Mouse (Mus musculus) neural tube, embryonic 14.5 days (tissue): ENCODE data around the gene Ubtd2. TPM values are rescaled to one million over a fixed set of nuclear protein-coding genes. Genes with fewer than 3 reads are reported as not detected.
A peak's percentile ranks its signal among the peaks of the same experiment; 100 is the strongest.

Experiments used
- ATAC-seq: fragments of 200-750 bp; cut with Nextera tagmentation; 2 replicates; pipeline ENCODE4 v1.8.0; 2017; ENCODE audit warnings: low read depth, mild to moderate bottlenecking, moderate TSS enrichment, moderate library complexity
- H3K27ac ChIP-seq: fragments of 300-500 bp; sonication (generic); 2 replicates; pipeline ENCODE4 v1.5.1; 2014; ENCODE audit warnings: low read depth, mild to moderate bottlenecking, control low read depth, low read length, moderate library complexity, mixed read lengths
- H3K27me3 ChIP-seq: fragments of 300-500 bp; sonication (generic); 2 replicates; pipeline ENCODE4 v1.6.1; 2014; ENCODE audit warnings: low read length; ENCODE audit not compliant: control insufficient read depth, insufficient read depth
- H3K36me3 ChIP-seq: fragments of 300-500 bp; sonication (generic); 2 replicates; pipeline ENCODE4 v1.6.1; 2014; ENCODE audit warnings: low read length, mixed read lengths; ENCODE audit not compliant: control insufficient read depth, insufficient read depth
- H3K4me1 ChIP-seq: fragments of 300-500 bp; sonication (generic); 2 replicates; pipeline ENCODE4 v1.6.1; 2014; ENCODE audit warnings: low read length; ENCODE audit not compliant: control insufficient read depth, insufficient read depth
- H3K4me2 ChIP-seq: fragments of 300-500 bp; sonication (generic); 2 replicates; pipeline ENCODE4 v1.6.1; 2014; ENCODE audit warnings: mild to moderate bottlenecking, low read depth, low read length, control low read depth
- H3K4me3 ChIP-seq: fragments of 300-500 bp; sonication (generic); 2 replicates; pipeline ENCODE4 v1.5.1; 2014; ENCODE audit warnings: low read depth, low read length, control low read depth, mixed read lengths
- H3K9ac ChIP-seq: fragments of 300-500 bp; sonication (generic); replicated peaks from 2 replicates; pipeline ENCODE4 v1.6.1; 2014; ENCODE audit warnings: low read depth, mild to moderate bottlenecking, control low read depth, low read length, mixed read lengths
- H3K9me3 ChIP-seq: fragments of 300-500 bp; sonication (generic); 2 replicates; pipeline ENCODE4 v1.6.1; 2016; ENCODE audit warnings: low read length; ENCODE audit not compliant: control insufficient read depth
- WGBS: fragments of 180-500 bp; shearing (Covaris S2); extraction: QIAGEN DNeasy Blood & Tissue Kit; methylation state at CpG from one replicate; pipeline ENCODE4 v1.1.7; 2014; 5-methylcytosine and 5-hydroxymethylcytosine counted together
- polyA plus RNA-seq: library from polyadenylated mRNA; unstranded; fragments of >200 nt; fragmentation: Nextera tagmentation; extraction: Ambion mirVana; gene quantifications from 2 replicates; pipeline ENCODE4 v1.2.1, GENCODE M21; 2014

Gene Ubtd2
- polyA plus RNA-seq, 1 experiment from 2014 or later = 52.5 TPM

GRCm38 (mm10) chr11:32454231-32454799, 855 bp upstream of the Ubtd2 start:
- WGBS = 2% methylated on average over 19 of the region's 19 CpGs

GRCm38 (mm10) chr11:32455507-32456141, 454 bp downstream of the Ubtd2 start:
- peak; percentile 41 for ATAC-seq
- H3K27ac ChIP-seq = peak overlapping the region; percentile 95
- peaks cover 9% of the 10 kb centered on the region for H3K4me1 ChIP-seq
- H3K4me3 ChIP-seq = peak overlapping the region; percentile 92
- H3K9ac ChIP-seq = peak overlapping the region; percentile 92
- no peaks in the 10 kb centered on the region for H3K27me3 ChIP-seq
- H3K9me3 ChIP-seq = no peaks in the 10 kb centered on the region
- H3K36me3 ChIP-seq = no peaks in the 10 kb centered on the region
- WGBS = 0% methylated on average over 48 of the region's 58 CpGs
- H3K4me2 ChIP-seq = peak overlapping the region; percentile 86

More at GRCm38 (mm10) chr11:32454231-32454799, 855 bp upstream of the Ubtd2 start:
- H3K9me3 ChIP-seq = no peaks in the 10 kb centered on the region
- H3K27ac ChIP-seq = peak overlapping the region; percentile 95; the same call in 1 of the 2 replicates
- peak overlapping the region; percentile 86 for H3K4me2 ChIP-seq
- peak overlapping the region; percentile 92 for H3K4me3 ChIP-seq
- H3K4me1 ChIP-seq = peaks cover 9% of the 10 kb centered on the region
- H3K27me3 ChIP-seq = no peaks in the 10 kb centered on the region
- peak; percentile 38 for ATAC-seq
- no peaks in the 10 kb centered on the region for H3K36me3 ChIP-seq
- H3K9ac ChIP-seq = peak overlapping the region; percentile 92

GRCm38 (mm10) chr11:32456356-32456755, 1.2 kb downstream of the Ubtd2 start:
- Histone ChIP-seq H3K4me1 (peaks cover 9% of the 10 kb centered on the region), H3K4me3 (peak overlapping the region; percentile 92), H3K27me3 (no peaks in the 10 kb centered on the region), H3K9me3 (no peaks in the 10 kb centered on the region), H3K4me2 (peak overlapping the region; percentile 86), H3K36me3 (no peaks in the 10 kb centered on the region), H3K27ac (no peak overlapping the region), H3K9ac (peak overlapping the region; percentile 92; the same call in 1 of the 2 replicates)
- no peak for ATAC-seq
- WGBS = 12% methylated on average over 6 of the region's 6 CpGs

- H3K4me2 ChIP-seq = no peak overlapping the region
- H3K27me3 ChIP-seq = no peaks in the 10 kb centered on the region
- H3K4me1 ChIP-seq = no peaks in the 10 kb centered on the region
- no peak overlapping the region for H3K9ac ChIP-seq
- no peaks in the 10 kb centered on the region for H3K36me3 ChIP-seq
- H3K4me3 ChIP-seq = no peak overlapping the region
- no peak overlapping the region for H3K27ac ChIP-seq
- WGBS = 59% methylated on average over 2 of the region's 2 CpGs
- no peak for ATAC-seq
- no peaks in the 10 kb centered on the region for H3K9me3 ChIP-seq
These were observed 9.1 kb downstream of the Ubtd2 start for GRCm38 (mm10) chr11:32464282-32464681.

- Histone ChIP-seq H3K4me3 (no peak overlapping the region), H3K9me3 (no peaks in the 10 kb centered on the region), H3K4me2 (no peak overlapping the region), H3K36me3 (no peaks in the 10 kb centered on the region), H3K4me1 (no peaks in the 10 kb centered on the region), H3K27ac (no peak overlapping the region), H3K27me3 (no peaks in the 10 kb centered on the region), H3K9ac (no peak overlapping the region)
- WGBS = 68% methylated on average over 2 of the region's 2 CpGs
- no peak for ATAC-seq
These were observed 16.8 kb downstream of the Ubtd2 start for GRCm38 (mm10) chr11:32471925-32472324.

- Histone ChIP-seq H3K9me3 (no peaks in the 10 kb centered on the region), H3K9ac (no peak overlapping the region), H3K36me3 (no peaks in the 10 kb centered on the region), H3K4me2 (no peak overlapping the region), H3K27me3 (no peaks in the 10 kb centered on the region), H3K4me3 (no peak overlapping the region), H3K27ac (no peak overlapping the region), H3K4me1 (no peaks in the 10 kb centered on the region)
- WGBS = 93% methylated on average over 3 of the region's 3 CpGs
- no peak for ATAC-seq
These were observed 19.6 kb downstream of the Ubtd2 start for GRCm38 (mm10) chr11:32474725-32475124.

- H3K4me3 ChIP-seq = no peak overlapping the region
- no peaks in the 10 kb centered on the region for H3K27me3 ChIP-seq
- no peak overlapping the region for H3K27ac ChIP-seq
- no peak overlapping the region for H3K9ac ChIP-seq
- no peak for ATAC-seq
- 84% methylated on average over 5 of the region's 5 CpGs for WGBS
- no peaks in the 10 kb centered on the region for H3K4me1 ChIP-seq
- no peak overlapping the region for H3K4me2 ChIP-seq
- H3K36me3 ChIP-seq = no peaks in the 10 kb centered on the region
- no peaks in the 10 kb centered on the region for H3K9me3 ChIP-seq
These were observed 20.5 kb downstream of the Ubtd2 start for GRCm38 (mm10) chr11:32475487-32476236.

- no peaks in the 10 kb centered on the region for H3K27me3 ChIP-seq
- no peaks in the 10 kb centered on the region for H3K4me1 ChIP-seq
- no peak for ATAC-seq
- no peak overlapping the region for H3K9ac ChIP-seq
- WGBS = 78% methylated on average over 2 of the region's 2 CpGs
- H3K27ac ChIP-seq = no peak overlapping the region
- no peak overlapping the region for H3K4me2 ChIP-seq
- H3K9me3 ChIP-seq = no peaks in the 10 kb centered on the region
- H3K4me3 ChIP-seq = no peak overlapping the region
- no peaks in the 10 kb centered on the region for H3K36me3 ChIP-seq
These were observed 26.4 kb downstream of the Ubtd2 start for GRCm38 (mm10) chr11:32481525-32481924.

- Histone ChIP-seq H3K9me3 (no peaks in the 10 kb centered on the region), H3K36me3 (no peaks in the 10 kb centered on the region), H3K27ac (no peak overlapping the region), H3K4me1 (no peaks in the 10 kb centered on the region), H3K27me3 (no peaks in the 10 kb centered on the region), H3K4me2 (no peak overlapping the region), H3K4me3 (no peak overlapping the region), H3K9ac (no peak overlapping the region)
- WGBS = 80% methylated on average over 3 of the region's 3 CpGs
- ATAC-seq = no peak
These were observed 30.1 kb downstream of the Ubtd2 start for GRCm38 (mm10) chr11:32485290-32485689.
